Mouse (Mus musculus): ENCODE measurements around the gene Spatc1l. TPM values are rescaled to one million over a fixed set of nuclear protein-coding genes. Genes with fewer than 3 reads are reported as not detected.

Gene Spatc1l
- total RNA-seq (2021): under 1 TPM in 1 of 2 experiments, not detected in 1; 0.30 TPM
- long read RNA-seq, experiment 1: 0 reads
- long read RNA-seq, experiment 2: 0 reads

DNA sequence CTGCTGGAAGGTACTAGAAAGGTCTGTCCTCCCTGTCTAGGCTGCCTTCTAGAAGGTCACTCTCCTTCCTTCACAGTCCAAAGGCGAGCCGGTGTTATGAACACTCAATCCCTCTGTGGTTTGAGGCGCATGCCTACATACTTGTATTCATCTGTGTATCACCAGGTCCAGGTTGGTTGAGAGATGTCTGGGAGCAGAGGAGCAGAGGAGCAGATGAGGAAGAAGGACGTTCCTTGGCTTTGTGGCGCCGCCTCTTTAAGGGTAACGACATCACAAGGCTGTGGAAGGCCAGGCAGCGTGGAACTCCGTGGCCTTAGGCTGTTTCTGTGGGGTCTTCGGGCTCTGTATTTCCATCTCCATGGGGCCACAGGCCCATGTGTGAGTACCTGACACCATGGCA is at the start of gene Spatc1l:
TSS of gene Spatc1l (plus strand) at position 301 of the 400 bp plus-strand sequence.
- DNase-seq: no peak

GRCm38 (mm10) chr10:76512965-76513583 is 49.0 kb upstream of the Spatc1l start:
- peak; percentile 77 for DNase-seq

DNA sequence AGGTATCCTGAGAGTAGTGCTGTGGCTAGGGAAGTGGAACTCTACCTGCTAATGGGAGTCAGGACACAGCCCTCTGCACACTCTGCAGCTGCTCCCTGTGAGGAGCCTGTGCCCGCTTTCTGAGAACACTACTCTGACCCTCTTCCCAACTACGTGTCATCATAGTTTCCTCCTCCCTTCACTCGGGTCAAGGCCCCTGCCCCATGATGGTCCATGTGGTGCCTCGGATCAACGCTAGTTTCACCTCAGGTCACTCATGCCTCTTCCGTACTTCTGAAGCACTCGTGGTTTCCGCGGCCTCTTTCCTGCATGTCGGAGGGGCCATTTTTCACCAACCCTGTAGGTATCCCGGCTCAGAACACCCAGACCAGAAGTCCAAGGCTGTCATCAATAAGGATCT is 31.1 kb upstream of the Spatc1l start:
- DNase-seq: no peak

DNA sequence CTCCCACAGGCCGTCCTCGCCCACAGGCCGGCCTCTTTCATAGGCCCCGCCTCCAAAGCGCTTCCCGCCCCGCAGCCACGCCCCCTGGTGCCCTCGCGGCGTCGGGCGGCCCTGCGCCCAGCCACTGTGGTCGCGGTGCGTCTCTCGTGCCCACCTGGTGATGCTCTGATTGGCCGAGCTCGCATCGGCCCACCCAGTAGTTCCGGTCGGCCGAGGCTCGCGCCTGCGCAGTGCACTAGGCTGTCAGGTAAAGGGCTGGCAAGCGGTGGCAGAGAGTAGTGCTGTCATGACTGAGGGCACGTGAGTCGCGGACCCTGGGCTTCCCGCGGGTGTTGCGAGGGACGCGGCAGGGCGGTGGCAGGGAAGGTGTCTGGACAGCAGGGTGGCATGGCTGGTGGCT is 30.7 kb upstream of the Spatc1l start, which contains the start of gene Lss:
TSS of gene Lss (plus strand) at position 214 of the 400 bp plus-strand sequence.
- peak; percentile 98 for DNase-seq

DNA sequence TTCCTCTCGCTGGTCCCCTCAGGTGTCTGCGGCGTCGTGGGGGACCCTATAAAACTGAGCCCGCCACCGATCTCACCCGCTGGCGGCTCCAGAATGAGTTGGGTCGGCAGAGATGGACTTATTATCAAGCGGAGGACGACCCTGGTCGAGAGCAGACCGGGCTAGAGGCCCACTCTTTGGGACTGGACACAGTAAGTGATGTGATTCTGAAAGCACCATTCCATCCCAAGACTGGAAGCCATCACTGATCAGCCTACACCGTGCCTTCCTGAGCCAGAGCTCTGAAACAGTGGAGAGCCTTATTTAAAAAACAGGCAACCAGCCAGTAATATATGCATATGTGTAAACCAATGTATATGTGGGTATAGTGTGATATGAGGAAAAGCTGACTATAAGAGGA is 30.2 kb upstream of the Spatc1l start:
- DNase-seq: no peak

- DNase-seq: no peak
Observed at GRCm38 (mm10) chr10:76535526-76535925, 26.5 kb upstream of the Spatc1l start.

- DNase-seq: no peak
Observed at GRCm38 (mm10) chr10:76537619-76538018, 24.5 kb upstream of the Spatc1l start.

DNA sequence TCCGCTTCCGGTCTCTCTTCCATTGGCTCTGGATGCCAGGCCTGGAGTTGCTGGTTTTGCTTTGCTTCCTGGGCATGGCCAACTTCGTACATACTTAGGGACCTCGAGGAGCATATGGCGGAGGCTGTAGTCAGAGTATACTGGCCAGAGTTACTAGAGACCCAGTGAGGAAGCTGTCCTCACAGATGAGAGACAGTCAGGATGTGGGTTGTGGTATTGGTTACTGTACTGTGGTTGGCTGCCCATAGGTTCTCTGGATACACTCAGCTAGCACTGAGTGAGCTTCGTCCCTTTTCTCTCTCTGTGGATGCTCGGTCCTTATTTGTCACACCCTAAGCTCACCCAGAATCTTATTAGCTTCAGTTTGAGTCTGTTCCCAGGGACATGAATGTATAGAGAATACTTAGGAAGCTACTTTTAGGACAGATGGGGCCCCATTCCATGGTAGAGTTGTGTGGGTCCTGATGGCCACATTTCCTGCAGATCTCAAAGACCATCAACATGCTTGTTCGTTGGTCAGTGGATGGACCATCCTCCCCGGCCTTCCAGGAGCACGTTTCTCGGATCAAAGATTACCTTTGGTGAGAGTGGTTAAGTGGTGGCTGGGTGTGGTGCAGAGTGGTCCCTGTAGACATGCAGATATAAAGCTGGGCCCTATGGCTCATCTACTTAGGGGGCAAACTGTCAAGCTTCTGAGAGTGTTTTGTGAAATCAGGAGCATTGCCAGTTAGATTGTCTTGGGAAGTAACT is 20.6 kb upstream of the Spatc1l start:
- DNase-seq: no peak

DNA sequence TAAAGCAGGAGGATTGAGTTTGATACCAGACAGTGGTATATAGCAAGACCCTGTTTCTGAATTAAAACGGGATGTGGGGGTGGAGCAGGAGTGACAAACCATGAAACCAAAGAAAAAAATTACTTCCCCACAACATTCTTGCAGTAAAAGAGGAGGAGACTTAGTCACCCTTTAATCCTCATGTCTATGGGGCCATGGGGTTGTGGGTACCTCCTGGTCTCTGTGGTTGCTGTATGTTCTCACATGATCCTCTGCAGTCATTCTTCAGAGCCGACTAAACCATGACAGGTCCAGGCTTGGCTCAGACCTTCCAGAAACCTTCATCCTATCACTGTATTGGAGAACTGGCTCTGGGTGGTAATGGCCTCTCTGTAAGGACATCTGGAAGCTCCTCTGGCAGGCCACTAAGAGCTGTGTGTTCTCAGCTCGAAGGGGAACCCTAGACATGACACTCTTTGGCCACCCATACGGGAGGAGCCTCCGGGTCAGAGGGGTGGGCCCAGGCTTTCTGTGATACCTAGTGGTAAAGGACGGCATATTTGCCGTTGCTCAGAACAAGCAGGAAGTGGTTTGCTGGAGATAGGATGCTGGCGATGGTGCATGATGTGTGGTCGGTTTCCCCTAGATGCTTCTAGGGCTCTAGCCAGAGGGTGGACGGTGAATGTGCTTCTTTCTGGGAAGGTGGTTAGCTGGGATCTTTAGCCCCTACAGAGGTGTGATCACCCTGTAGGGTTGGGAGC is 19.3 kb upstream of the Spatc1l start:
- no peak for DNase-seq

- DNase-seq: no peak
Observed at GRCm38 (mm10) chr10:76546566-76546965, 15.5 kb upstream of the Spatc1l start.

DNA sequence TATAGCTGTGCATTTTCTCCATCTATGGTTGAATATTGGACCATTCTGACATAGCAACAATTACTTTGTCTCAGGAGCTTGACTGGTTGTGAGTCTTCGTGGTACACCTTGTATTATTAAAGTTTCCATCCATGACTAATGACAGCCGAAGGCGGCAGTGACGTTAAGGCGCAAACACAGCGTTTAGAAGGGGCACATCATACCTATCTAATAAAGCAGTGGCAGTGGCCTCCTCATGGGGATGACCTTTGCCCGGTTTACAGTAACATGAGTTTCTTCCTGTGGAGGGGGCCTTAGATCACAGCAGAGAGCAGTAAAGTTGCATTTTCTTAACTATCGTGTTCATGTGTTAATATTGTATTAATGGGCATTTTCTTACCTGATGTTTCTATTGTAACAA is 13.9 kb upstream of the Spatc1l start:
- DNase-seq: no peak

DNA sequence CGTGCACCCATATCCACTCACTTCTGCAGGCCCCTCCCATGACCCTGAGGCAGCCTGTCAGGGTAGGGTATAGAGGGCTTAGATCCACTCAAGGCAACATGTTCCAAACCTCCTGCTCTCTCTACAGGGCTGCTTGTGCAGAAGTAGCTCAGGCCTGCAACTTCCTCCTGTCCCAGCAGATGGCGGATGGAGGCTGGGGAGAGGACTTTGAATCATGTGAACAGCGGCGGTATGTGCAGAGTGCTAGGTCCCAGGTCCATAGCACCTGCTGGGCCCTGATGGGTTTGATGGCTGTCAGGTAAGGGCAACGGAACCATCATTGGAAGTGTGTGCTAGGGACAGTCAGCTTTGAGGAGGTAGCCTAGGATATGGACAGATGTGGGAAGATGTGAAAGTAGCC is 11.6 kb upstream of the Spatc1l start:
- DNase-seq: no peak

DNA sequence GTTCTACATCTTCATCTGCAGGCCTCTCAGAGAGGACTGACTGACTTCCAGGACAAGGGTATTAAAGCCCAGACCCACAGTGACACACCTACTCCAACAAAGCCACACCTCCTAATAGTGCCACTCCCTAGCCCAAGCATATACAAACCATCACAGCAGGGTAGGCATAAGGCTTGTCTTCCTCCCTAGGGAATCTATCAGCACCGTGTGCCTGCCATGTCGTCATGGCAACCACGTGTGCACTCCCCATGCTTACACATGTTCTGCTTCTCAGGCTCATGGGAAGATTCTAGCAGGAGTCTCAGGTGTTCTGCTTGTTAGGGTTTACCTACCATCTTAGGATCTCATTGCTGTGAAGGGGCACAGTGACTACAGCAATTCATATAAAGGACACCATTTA is 10.5 kb upstream of the Spatc1l start:
- no peak for DNase-seq

GRCm38 (mm10) chr10:76554061-76554460 is 8.0 kb upstream of the Spatc1l start:
- no peak for DNase-seq

DNA sequence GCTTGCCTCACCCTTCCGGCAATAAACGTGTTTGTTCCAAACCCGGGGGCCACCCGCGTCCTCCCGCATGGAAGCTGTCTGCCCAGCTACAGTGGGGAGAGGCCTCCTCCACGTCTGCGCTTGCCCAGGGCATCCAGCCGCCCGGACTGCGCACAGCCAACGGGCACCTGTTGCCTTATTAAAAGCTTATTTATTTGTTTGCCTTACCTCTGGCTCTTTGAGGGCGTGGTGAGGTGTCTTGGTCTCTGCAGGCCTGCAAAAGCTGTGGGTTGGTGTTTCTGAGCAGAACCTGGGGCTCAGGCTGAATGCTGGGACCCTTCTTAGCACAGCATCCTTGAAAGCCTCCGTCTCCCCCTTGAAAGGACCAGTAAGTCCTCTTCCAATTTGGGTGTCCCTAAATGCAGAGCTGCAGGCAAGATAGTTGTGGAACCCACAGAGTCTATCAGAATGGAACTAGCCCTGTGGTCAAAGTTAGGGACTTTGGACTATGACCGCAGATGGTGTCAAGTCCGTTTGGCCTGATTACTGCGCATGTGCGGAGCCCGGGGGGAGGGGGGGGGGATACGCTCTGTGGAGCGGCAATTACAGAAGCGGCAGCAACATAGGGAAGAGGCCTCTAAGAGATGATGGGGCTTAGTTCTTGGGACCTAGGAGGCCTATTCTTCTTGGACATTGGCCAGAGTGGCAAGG is 8.1 kb downstream of the Spatc1l start:
- DNase-seq: no peak

GRCm38 (mm10) chr10:76571070-76571469 is 9.0 kb downstream of the Spatc1l start:
- no peak for DNase-seq

DNA sequence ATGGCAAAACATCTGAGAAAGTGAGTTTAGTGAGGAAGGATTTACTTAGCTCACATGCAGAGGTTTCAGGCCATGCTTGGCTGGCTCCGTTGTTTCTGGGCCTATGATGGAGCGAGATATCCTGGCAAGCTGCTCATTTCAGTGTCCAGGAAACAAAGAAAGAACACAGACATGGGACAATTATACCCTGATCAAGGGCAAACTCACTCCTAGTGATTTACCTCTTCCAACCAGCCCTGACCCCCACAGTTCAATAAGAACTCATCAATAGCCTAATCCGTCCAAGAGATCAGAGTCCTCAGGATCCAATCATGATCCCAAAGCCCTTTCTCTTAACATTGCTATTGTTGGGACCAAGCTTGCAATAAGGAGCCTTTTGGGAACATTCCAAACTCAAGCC is 10.1 kb downstream of the Spatc1l start:
- no peak for DNase-seq

DNA sequence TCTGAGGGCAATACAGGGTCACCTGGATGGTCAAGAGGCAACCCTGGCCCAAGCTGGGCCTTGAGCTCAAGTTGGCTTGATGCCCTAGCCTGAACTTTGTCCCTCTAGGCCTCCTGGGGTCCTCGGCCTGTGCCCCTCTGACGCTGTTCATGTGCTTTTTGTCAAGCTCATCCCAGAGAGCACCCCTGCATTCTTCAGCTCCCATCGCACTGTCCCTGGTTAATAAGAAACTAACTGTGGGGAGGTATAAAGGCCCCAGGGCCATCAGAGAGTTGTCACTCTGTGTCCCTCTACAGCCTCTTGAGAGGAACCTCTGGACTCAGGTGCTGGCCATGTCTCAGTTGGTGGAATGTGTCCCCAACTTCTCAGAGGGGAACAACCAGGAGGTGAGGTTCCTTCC is 13.3 kb downstream of the Spatc1l start, which contains the start of gene Ftcd:
TSS of gene Ftcd (plus strand) at position 275 of the 400 bp plus-strand sequence.
- DNase-seq: peak in 1 of 2 experiments; percentile 3

DNA sequence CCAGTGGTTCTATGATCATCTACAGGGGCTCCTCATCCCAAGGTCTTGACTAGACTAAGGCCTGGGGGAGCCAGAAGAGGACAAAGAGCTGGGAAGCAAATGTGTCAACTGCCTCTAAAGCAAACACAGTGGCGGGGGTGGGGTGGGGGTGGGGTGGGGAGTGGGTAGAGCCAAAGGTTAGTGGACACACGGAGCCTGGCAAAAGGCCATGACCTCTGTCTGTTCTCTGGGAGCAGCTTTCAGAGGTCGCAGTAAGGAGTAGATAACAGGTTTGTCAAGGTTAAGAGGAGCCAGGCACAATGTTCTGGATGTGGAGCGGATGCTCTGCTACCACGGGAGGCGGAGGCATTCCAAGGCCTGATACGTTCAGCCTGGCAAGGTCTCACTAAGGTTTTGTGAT is 14.8 kb downstream of the Spatc1l start:
- peak in 1 of 2 experiments; percentile 6 for DNase-seq

- no peak for DNase-seq
Observed at GRCm38 (mm10) chr10:76584138-76584537, 22.1 kb downstream of the Spatc1l start.

DNA sequence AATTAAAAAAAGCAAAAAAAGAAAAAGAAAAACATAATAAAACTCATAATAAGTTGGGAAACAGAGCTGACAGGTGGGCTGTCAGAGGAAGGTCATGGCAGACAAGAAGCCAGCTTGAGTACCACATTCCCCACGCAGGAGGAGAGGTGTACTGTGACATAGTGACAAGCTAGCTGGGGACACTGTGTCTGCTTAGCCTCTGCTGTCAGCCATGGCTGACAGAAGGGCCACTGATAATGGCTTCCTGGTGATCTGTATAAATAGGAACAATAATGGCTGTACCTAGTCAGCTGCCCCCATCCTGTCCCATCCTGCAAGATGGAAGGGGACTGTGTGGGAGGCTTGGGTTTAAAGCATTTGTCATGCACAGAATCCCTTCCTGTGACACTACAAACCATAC is 24.1 kb downstream of the Spatc1l start:
- DNase-seq: no peak

DNA sequence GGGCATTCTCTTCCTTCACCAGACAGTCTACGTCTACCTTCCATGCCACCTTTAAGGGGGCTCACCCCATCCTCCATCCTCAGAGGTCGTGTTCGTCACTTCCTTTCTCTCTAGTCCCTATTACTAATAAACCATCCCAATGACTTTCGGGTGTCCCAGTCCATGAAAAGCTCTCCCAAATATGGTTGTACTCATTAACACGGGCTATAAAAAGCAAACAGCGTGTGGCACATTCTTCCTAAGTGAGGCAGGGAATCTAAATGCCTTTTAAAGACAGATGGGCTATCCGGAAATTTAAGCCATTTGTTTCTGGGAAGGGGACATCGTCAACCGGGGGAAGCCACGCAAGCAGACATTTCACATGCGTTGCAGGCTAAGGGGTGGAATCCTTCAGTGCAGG is 28.1 kb downstream of the Spatc1l start:
- no peak for DNase-seq

Measured in adrenal gland, postnatal 36 days (tissue).